Mouse (Mus musculus) brain, embryonic 14.5 days (tissue): ENCODE measurements around the gene Icam1.

Source experiments
- CTCF ChIP-seq: fragments of 200-500 bp; IDR thresholded peaks from 2 replicates; pipeline ENCODE4 v1.5.1; 2012; ENCODE audit warnings: inconsistent platforms, mild to moderate bottlenecking, moderate library complexity, borderline replicate concordance; ENCODE audit not compliant: insufficient read depth, insufficient read length; ENCODE audit errors: extremely low read depth
- POLR2A ChIP-seq: fragments of 200-500 bp; IDR thresholded peaks from 2 replicates; pipeline ENCODE4 v1.6.1; 2012; ENCODE audit warnings: mild to moderate bottlenecking, inconsistent platforms, borderline replicate concordance; ENCODE audit not compliant: poor library complexity, insufficient read depth, insufficient read length, severe bottlenecking; ENCODE audit errors: extremely low read depth

- TF ChIP-seq POLR2A (no peak), CTCF (no peak)
Observed at GRCm38 (mm10) chr9:21022726-21023125, 6.9 kb downstream of the Icam1 start.
